Mouse (Mus musculus) ES-E14 (cell line): ENCODE results near the gene Tgm6.

Source experiments
- CHD2 ChIP-seq: IDR thresholded peaks from 2 replicates; pipeline ENCODE4 v1.6.1; 2014; ENCODE audit warnings: mild to moderate bottlenecking, low read depth, low read length, inconsistent platforms
- HCFC1 ChIP-seq: IDR thresholded peaks from 2 replicates; pipeline ENCODE4 v1.6.1; 2012; ENCODE audit warnings: low read length, inconsistent platforms, borderline replicate concordance; ENCODE audit not compliant: insufficient read depth
- MAFK ChIP-seq: IDR thresholded peaks from 2 replicates; pipeline ENCODE4 v1.6.1; 2014; ENCODE audit warnings: mild to moderate bottlenecking, low read depth, low read length, inconsistent platforms; ENCODE audit not compliant: insufficient read depth
- ZC3H11A ChIP-seq: IDR thresholded peaks from 2 replicates; pipeline ENCODE4 v1.6.1; 2012; ENCODE audit warnings: low read depth, mild to moderate bottlenecking, inconsistent platforms, low read length, borderline replicate concordance
- ZNF384 ChIP-seq: IDR thresholded peaks from 2 replicates; pipeline ENCODE4 v1.6.1; 2012; ENCODE audit warnings: low read depth, low read length, inconsistent platforms

DNA sequence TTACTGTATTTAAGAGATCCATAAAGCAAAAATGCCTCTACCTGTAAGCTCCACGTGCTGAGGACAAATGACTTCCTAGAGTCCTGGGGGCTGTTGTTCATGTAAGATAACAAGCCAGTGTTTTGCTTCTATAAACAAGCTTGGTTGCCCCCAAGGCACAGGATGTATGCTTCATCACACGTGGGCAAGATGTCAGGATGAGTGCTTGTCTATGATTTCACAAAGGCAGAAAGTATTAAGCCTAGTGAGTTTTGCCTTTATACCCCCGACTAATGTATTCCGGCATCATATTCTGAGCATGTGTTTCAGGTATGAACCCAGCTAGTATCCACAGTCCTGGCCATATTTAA, 45.8 kb downstream of the Tgm6 start:
- TF ChIP-seq HCFC1: no peak
- no peak for TF ChIP-seq CHD2
- no peak for TF ChIP-seq MAFK
- TF ChIP-seq ZNF384: no peak
- no peak for TF ChIP-seq ZC3H11A
